Mouse (Mus musculus): ENCODE results near the gene Fam102b.

DNA sequence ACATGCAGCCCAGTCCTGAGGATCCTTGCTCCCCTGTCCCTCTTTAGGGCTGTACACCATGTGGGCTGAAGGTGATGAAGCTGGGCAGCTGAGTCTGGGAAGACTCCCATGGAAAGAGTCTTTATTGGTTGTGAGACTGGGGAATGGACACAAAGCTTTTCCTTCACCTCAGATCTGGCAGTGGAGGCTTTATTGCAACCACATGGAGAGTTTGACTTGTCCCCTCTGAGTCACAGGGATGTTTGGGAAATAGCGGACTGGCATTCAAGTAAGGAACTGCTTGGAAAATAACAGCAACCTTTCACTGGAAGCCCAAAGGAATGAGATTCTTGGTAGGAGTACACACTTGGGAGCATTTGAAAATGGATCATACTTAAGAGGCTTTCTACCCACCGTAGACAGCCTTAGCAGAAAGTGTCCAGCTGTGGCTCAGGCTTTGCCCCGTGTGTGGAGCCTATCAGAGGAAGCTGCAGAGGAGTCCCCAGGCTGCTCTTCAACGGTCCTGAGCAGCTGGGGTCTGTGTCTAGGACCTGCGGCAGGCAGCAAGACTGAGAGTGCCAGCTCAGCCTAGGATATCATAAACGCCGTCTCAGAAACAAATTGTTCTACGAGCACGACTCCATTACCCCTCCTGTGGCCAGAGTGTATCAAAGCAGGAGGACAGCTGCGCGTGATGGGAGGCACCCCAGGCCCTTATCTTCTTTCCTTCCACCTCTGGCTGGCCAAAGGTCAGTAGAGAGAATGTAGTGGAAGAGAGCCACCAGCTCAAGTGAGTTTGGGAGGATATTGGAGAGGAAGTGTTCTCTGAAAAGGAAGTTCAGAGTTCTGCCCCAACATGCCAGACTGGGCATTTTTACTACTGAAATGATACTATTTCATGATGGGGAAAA, 23.9 kb upstream of the Fam102b start:
- TF ChIP-seq CTCF (IDR thresholded peaks at IDR 0.05; ENCODE audit: extremely low read depth, insufficient read depth, insufficient read length, insufficient replicate concordance) (no peak), POLR2A (IDR thresholded peaks at IDR 0.05; ENCODE audit: low read depth, low read length) (no peak)
